Mouse (Mus musculus): ENCODE data around the gene Map7. TPM values are rescaled to one million over a fixed set of nuclear protein-coding genes. Genes with fewer than 3 reads are reported as not detected.

Map7 gene
- 15.8 TPM for polyA plus RNA-seq (2014; fragmentation: Illumina TruSeq; extraction: RNeasy Lipid Tissue Mini Kit (QIAGEN cat#74804))

DNA sequence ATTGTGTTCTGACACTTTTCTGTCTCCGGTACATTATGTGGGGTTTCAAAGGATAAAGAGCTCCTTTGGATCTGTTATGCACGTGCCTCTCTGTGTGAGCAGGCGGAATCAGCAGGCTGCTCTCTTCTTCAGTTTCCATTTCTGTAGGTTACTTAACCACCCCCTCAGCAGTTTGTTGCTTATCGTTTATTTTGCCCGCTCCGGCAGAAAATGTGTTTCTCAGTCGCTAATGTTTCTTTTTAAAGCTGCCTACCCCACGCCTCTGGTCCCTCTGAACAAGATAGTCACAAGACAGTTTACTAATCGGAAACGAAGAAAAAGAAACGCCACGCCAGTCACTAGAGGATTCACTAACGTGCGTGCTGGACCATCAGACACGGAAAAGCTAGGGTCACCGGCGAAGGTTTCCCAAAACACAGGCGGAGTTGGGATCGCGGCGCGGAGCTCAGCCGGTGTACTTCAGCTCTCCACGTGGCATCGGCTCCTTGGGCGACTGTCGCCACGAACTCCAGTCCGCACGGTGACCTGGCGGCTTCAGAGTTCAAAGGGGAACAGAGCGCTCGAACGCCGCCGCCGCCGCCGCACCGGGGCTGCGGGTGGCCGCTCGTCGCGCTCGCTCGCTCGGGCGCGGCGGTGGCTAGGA, at the start of gene Map7:
Map7 (plus strand) TSS at position 342 of the 643 bp plus-strand sequence.

DNA sequence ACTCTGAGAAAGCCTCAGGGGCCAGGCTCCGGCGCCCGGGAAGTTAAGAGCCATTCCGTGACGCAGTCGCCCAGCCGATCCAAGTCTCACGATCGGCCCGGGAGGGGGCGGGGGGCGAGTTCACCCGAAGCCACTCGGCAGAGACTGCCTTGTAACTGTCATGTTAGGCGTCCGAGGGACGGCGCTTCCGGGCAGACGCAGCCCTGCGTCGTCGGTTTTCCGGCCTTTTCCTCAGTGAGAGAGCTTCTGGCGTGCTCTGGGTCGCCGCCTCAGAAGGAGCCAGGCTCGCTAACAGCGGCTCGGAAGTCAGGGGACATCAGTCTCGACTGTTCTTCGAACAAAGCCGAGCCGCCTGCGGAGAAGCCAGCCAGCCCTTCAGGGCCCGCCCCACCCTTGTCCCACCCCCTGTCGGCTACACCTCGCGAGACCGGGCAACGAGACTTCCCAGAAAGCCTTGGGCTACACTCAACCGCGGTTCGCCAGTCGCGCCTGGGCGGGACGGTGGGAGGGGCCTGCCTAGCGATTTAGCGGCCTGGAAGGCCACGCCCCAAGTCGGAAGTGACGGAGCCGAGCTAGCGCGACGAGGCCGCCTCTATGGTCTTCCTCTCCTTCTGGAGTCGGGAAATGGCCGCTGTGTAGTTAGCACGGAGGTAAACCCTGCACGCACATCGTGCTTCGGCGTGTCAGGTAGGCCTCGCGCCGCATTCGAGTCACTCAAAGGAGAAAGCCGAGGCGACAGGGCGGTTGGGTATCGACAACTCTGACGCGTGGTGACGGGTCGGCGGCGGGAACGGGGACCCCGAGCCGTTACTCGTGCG, 163.9 kb downstream of the Map7 start, which contains the start of gene Bclaf1:
Bclaf1 (plus strand) TSS at position 552 of the 818 bp plus-strand sequence.

Other genes with a start within 250 kb of the Map7 start
- gene Pex7, start 240.8 kb upstream of the Map7 start, polyA plus RNA-seq (2014; fragmentation: Illumina TruSeq; extraction: RNeasy Lipid Tissue Mini Kit (QIAGEN cat#74804)) = 15.7 TPM
- 47.7 TPM for gene Map3k5, start 214.0 kb upstream of the Map7 start, polyA plus RNA-seq (2014; fragmentation: Illumina TruSeq; extraction: RNeasy Lipid Tissue Mini Kit (QIAGEN cat#74804))
- gene Bclaf1, start 164.0 kb downstream of the Map7 start, polyA plus RNA-seq (2014; fragmentation: Illumina TruSeq; extraction: RNeasy Lipid Tissue Mini Kit (QIAGEN cat#74804)) = 278 TPM
- 12.5 TPM for gene Mtfr2, start 199.3 kb downstream of the Map7 start, polyA plus RNA-seq (2014; fragmentation: Illumina TruSeq; extraction: RNeasy Lipid Tissue Mini Kit (QIAGEN cat#74804))